Mouse (Mus musculus): ENCODE data around the gene Zfp966. TPM values are rescaled to one million over a fixed set of nuclear protein-coding genes. Genes with fewer than 3 reads are reported as not detected.
"Not testable (repeated sequence)": the region's sequence is repeated elsewhere in the genome, so short reads cannot be mapped to it uniquely, and the experiment has no call there.

Gene Zfp966
- total RNA-seq (2021): 1 to 10 TPM; 4.5 to 4.8 TPM
- long read RNA-seq, experiment 1: 0 reads
- long read RNA-seq, experiment 2: 0 reads

DNA sequence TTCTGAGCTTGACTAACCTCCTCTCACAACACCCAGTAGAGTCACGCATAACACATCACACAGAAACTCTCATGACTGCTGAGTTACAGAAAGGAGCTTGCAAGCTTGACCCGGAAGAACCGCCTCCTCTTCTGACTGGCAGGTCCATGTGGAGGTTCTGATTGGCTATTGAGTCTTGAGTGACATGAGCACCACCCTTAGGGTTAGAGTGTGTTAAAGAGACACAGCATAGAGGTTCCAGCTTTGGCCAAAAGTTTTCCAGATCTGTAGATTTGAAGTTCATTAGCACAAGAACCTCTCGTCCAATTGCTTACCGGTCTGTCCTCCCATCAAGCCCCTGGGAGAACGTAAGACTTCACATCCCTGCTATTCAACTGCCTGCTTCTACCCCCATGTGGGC lies at the start of gene Zfp966:
Zfp966 (minus strand) TSS at position 101 of the 400 bp plus-strand sequence.
- DNase-seq (ENCODE audit: low spot score in 2 of 2): not testable (repeated sequence)

DNA sequence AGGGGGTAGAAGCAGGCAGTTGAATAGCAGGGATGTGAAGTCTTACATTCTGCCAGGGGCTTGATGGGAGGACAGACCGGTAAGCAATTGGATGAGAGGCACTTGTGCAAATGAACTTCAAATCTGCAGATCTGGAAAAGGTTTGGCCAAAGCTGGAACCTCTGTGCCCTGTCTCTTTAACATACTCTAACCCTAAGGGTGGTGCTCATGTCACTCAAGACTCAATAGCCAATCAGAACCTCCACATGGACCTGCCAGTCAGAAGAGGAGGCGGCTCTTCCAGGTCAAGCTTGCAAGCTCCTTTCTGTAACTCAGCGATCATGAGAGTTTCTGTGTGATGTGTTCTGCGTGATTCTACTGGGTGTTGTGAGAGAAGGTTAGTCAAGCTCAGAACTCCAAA lies 34.1 kb upstream of the Zfp966 start, which contains the start of gene Gm2026:
Gm2026 (plus strand) TSS at position 301 of the 400 bp plus-strand sequence.
- DNase-seq (ENCODE audit: low spot score in 2 of 2): not testable (repeated sequence)

DNA sequence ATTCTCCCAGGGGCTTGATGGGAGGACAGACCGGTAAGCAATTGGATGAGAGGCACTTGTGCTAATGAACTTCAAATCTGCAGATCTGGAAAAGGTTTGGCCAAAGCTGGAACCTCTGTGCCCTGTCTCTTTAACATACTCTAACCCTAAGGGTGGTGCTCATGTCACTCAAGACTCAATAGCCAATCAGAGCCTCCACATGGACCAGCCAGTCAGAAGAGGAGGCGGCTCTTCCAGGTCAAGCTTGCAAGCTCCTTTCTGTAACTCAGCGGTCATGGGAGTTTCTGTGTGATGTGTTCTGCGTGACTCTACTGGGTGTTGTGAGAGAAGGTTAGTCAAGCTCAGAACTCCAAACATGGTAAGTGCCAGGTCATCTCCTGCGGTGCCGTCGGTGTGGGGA lies 61.9 kb downstream of the Zfp966 start, which contains the start of gene Gm6710:
Gm6710 (plus strand) TSS at position 196 of the 400 bp plus-strand sequence.
- not testable (repeated sequence) for DNase-seq (ENCODE audit: low spot score in 2 of 2)

Other genes with a start within 250 kb of the Zfp966 start
- gene Zfp969, start 227.5 kb downstream of the Zfp966 start, total RNA-seq (2021): 1 to 10 TPM in 1 of 2 experiments, not detected in 1; 7.4 TPM
- 1 to 10 TPM in 1 of 2 experiments, not detected in 1; 7.0 TPM for gene Gm2007, start 189.6 kb downstream of the Zfp966 start, total RNA-seq (2021)
- gene Gm14288, start 130.0 kb downstream of the Zfp966 start, total RNA-seq (2021): 1 to 10 TPM in 1 of 2 experiments, not detected in 1; 6.7 TPM
- gene Gm6710, start 61.9 kb downstream of the Zfp966 start, total RNA-seq (2021): 10 to 100 TPM; 22.1 to 23.6 TPM
- gene Gm2026, start 34.2 kb upstream of the Zfp966 start, total RNA-seq (2021): 10 to 100 TPM; 21.4 to 21.7 TPM
- 1 to 10 TPM; 1.6 to 7.7 TPM for gene Gm2004, start 218.7 kb upstream of the Zfp966 start, total RNA-seq (2021)